Mouse (Mus musculus) ES-Bruce4 (cell line): Measurements from ENCODE around the gene Ttll12. TPM values are rescaled to one million over a fixed set of nuclear protein-coding genes. Genes with fewer than 3 reads are reported as not detected.
A peak's percentile ranks its signal among the peaks of the same experiment; 100 is the strongest.

Experiments used
- H3K27ac ChIP-seq: 2 replicates; pipeline ENCODE4 v1.5.1; 2012; ENCODE audit warnings: low read length, inconsistent platforms; ENCODE audit not compliant: insufficient read depth
- H3K27me3 ChIP-seq: 2 replicates; pipeline ENCODE4 v1.6.1; 2012; ENCODE audit warnings: mild to moderate bottlenecking, low read length, inconsistent platforms; ENCODE audit not compliant: control insufficient read depth, poor library complexity, insufficient read depth, severe bottlenecking
- H3K36me3 ChIP-seq: 2 replicates; pipeline ENCODE4 v1.6.1; 2012; ENCODE audit warnings: inconsistent platforms, mild to moderate bottlenecking, low read length, moderate library complexity; ENCODE audit not compliant: control insufficient read depth, poor library complexity, insufficient read depth, severe bottlenecking
- H3K4me1 ChIP-seq: one replicate; pipeline ENCODE4 v1.8.1; 2011; ENCODE audit warnings: low read length; ENCODE audit not compliant: control insufficient read depth, insufficient read depth
- H3K4me3 ChIP-seq: 2 replicates; pipeline ENCODE4 v1.5.1; 2011; ENCODE audit warnings: low read depth, mild to moderate bottlenecking, low read length
- H3K9ac ChIP-seq: 2 replicates; pipeline ENCODE4 v1.6.1; 2012; ENCODE audit warnings: low read depth, mild to moderate bottlenecking, inconsistent platforms; ENCODE audit not compliant: poor library complexity, severe bottlenecking
- H3K9me3 ChIP-seq: replicated peaks from 2 replicates; pipeline ENCODE4 v1.6.1; 2012; ENCODE audit warnings: mild to moderate bottlenecking, low read length, inconsistent platforms; ENCODE audit not compliant: control insufficient read depth, poor library complexity, insufficient read depth, severe bottlenecking
- CTCF ChIP-seq: IDR thresholded peaks from one replicate; pipeline ENCODE4 v1.8.1; 2011; ENCODE audit warnings: low read depth, low read length
- EP300 ChIP-seq: IDR thresholded peaks from 2 replicates; pipeline ENCODE4 v1.6.1; 2011; ENCODE audit warnings: low read depth, low read length; ENCODE audit not compliant: insufficient read depth
- POLR2A ChIP-seq: IDR thresholded peaks from one replicate; pipeline ENCODE4 v1.8.1; 2011; ENCODE audit warnings: low read length; ENCODE audit not compliant: insufficient read depth
- polyA plus RNA-seq: library from polyadenylated mRNA; stranded (reverse); fragments of >200 nt; gene quantifications from 2 replicates; pipeline ENCODE4 v1.2.4, GENCODE M21; 2011; ENCODE audit warnings: low read depth; ENCODE audit not compliant: missing spikeins, insufficient read depth, insufficient read length

Gene Ttll12
- polyA plus RNA-seq, 1 experiment = 33.7 TPM

DNA sequence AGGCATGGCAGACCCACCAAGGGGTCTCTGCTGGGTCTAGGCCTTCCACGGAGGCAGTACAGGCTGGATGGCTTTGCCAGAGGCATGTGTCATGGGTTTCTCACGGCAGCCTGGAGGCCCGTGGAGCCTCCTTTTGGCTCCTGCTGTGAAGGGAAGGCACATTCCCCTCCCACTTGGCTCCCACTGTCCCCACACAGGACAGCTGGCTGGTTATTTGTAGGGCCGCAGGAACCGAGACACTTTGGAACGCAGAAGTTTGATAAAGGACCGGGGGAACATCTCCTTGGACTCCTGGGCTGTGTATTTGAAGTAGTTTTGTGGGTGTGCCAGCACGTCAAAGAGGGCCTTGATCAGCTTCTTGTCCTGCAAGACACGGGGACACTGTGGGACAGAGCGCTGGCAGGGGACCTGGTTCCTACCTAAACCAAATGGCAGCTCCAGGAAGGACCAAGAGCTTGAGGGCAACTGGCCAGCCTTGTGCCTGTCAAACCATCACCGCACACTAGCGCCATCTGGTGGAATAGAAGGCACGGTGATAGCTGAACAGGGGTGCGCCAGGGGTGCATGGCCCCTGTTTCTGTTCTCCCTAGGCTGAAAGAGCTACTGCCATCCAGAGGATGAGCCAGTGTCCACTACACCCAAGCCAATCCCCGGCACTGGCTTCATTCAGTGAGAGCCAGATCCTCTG lies 12.3 kb upstream of the Ttll12 start:
- TF ChIP-seq EP300 (no peak), CTCF (peak; percentile 93)
- no peaks in the 10 kb centered on the region for H3K36me3 ChIP-seq

DNA sequence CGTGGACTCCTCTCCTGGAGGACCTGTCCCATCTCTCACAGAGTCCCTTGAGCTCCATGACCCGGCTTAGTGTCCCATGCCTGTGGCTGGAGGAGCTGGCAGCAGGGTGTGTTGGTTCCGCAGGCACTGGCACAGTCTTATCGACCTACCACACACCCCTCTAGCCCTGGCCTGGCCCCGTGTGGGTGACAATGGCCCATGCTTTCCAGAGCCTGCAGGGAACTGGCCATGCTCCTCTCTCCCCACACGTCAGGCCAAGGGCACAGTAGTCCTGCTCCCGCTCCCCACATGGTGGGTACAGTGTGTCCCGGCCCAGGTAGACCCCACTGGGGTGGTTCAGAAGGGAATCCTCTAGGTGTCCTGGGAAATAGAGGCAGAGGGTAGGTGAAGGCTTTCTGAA lies 11.7 kb upstream of the Ttll12 start:
- no peaks in the 10 kb centered on the region for H3K36me3 ChIP-seq

More for the DNA sequence above, 12.3 kb upstream of the Ttll12 start:
- no peak overlapping the region for H3K4me3 ChIP-seq
- H3K27me3 ChIP-seq = no peaks in the 10 kb centered on the region
- H3K9me3 ChIP-seq = no peaks in the 10 kb centered on the region
- H3K9ac ChIP-seq = no peak overlapping the region
- no peaks in the 10 kb centered on the region for H3K4me1 ChIP-seq
- no peak overlapping the region for H3K27ac ChIP-seq

DNA sequence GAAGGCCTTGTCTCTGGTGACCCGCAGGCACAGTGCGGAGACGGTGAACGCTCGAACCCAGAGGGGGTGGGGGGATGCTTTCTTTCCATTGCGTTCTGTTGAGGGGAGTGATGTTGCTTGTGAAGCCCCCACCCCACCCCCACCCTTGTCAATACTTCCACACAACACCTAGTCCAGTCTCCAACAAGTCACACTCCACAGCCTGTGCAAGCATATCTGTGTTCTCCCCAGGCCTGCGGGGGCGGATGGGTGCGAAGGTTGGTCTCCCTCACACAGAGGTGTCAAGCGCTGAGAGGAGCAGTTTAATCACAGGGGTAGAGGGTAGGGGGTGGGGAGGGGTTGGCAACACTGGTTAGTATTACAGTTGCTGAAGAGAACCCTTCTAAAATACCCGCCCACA lies 11.3 kb upstream of the Ttll12 start:
- Histone ChIP-seq H3K4me1 (no peaks in the 10 kb centered on the region), H3K4me3 (no peak overlapping the region), H3K9ac (no peak overlapping the region), H3K36me3 (no peaks in the 10 kb centered on the region), H3K27ac (no peak overlapping the region), H3K27me3 (no peaks in the 10 kb centered on the region), H3K9me3 (no peaks in the 10 kb centered on the region)
- TF ChIP-seq CTCF = no peak
- no peak for TF ChIP-seq POLR2A
- TF ChIP-seq EP300 = no peak

More for the DNA sequence above, 11.7 kb upstream of the Ttll12 start:
- no peak overlapping the region for H3K4me3 ChIP-seq
- H3K9me3 ChIP-seq = no peaks in the 10 kb centered on the region
- no peaks in the 10 kb centered on the region for H3K27me3 ChIP-seq
- no peak overlapping the region for H3K27ac ChIP-seq
- TF ChIP-seq POLR2A = no peak
- no peak for TF ChIP-seq EP300
- TF ChIP-seq CTCF = no peak
- H3K4me1 ChIP-seq = no peaks in the 10 kb centered on the region
- H3K9ac ChIP-seq = no peak overlapping the region

DNA sequence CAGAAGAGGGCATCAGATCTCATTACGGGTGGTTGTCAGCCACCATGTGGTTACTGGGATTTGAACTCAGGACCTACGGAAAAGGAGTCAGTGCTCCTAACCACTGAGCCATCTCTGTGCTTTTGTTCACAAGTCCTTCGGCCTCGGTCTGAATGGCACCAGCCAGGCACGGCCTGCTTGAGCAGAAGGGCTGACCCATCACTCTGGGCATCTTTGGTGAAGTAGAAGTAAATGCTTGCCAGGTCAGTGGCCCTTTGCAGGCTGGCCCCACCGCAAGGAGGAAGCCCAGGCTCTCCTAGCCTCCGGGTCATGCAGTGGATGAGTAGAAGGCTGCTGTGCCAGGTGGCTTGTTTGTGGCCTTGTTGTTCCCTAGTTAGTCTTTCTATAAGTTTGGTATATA lies 8.5 kb upstream of the Ttll12 start:
- H3K27ac ChIP-seq = no peak overlapping the region
- TF ChIP-seq EP300 (no peak), POLR2A (no peak), CTCF (no peak)

GRCm38 (mm10) chr15:83603046-83603396 lies 8.1 kb upstream of the Ttll12 start:
- H3K27ac ChIP-seq = no peak overlapping the region
- H3K9me3 ChIP-seq = no peaks in the 10 kb centered on the region
- no peak overlapping the region for H3K9ac ChIP-seq
- no peak for TF ChIP-seq POLR2A
- TF ChIP-seq CTCF = peak; percentile 5
- H3K4me1 ChIP-seq = no peaks in the 10 kb centered on the region
- no peaks in the 10 kb centered on the region for H3K27me3 ChIP-seq
- H3K4me3 ChIP-seq = no peak overlapping the region
- H3K36me3 ChIP-seq = no peaks in the 10 kb centered on the region

More for the DNA sequence above, 8.5 kb upstream of the Ttll12 start:
- H3K9ac ChIP-seq = no peak overlapping the region
- H3K9me3 ChIP-seq = no peaks in the 10 kb centered on the region
- H3K4me3 ChIP-seq = no peak overlapping the region
- H3K27me3 ChIP-seq = no peaks in the 10 kb centered on the region
- H3K4me1 ChIP-seq = no peaks in the 10 kb centered on the region
- no peaks in the 10 kb centered on the region for H3K36me3 ChIP-seq

DNA sequence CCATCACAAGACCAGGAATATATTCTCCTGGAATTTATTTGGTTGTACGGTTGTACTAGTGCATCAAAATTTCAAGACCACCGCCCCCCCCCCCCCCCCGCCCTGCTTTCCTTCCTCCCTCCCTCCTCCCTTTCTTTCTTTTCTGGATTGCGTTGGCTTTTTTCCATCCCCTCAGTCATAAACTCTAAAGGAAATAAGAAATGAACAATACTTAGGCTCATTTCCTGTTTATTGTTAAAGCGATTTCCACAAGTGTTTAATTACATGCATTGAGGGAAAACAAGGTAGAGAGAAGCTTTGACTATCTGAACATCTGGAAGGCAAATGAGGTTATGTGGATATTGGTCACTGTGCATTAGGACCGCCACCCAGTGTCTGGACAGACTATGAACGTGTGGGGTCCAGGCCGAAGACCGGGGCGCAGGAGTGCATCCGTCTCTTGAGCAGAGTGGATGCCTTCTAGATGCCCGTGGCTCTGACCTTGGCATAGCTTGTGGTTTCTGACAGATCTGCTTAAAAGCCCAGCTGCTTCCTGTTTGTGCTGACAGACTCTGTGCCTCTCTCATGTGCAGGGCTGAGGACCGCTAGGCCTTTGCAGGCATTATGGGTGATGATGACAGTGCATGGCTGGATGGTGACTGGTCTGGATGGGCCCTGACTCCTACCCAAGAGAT lies 7.6 kb upstream of the Ttll12 start:
- Histone ChIP-seq H3K4me3 (no peak overlapping the region), H3K27ac (no peak overlapping the region), H3K9ac (no peak overlapping the region), H3K27me3 (no peaks in the 10 kb centered on the region), H3K4me1 (no peaks in the 10 kb centered on the region), H3K36me3 (no peaks in the 10 kb centered on the region), H3K9me3 (no peaks in the 10 kb centered on the region)
- no peak for TF ChIP-seq EP300
- no peak for TF ChIP-seq CTCF
- TF ChIP-seq POLR2A = no peak
